Mouse (Mus musculus) frontal cortex, adult 2 months (tissue): ENCODE measurements around the gene Acvr1b. TPM values are rescaled to one million over a fixed set of nuclear protein-coding genes. Genes with fewer than 3 reads are reported as not detected.

ENCODE experiments used
- DNase-seq, 2 experiments: peaks; one replicate each; pipeline ENCODE4 v3.0.0; 2022; ENCODE audit warnings: low spot score in 1 of 2; ENCODE audit errors: extremely low spot score in 1 of 2
- polyA plus RNA-seq: library from polyadenylated mRNA; depleted of rRNA; stranded (reverse); fragments of >200 nt; gene quantifications from 2 replicates; pipeline ENCODE4 v1.2.3, GENCODE M21; 2012; rRNA removed

Acvr1b gene
- polyA plus RNA-seq, result 68.4 and 68.6 TPM in 2 replicates

- DNase-seq, result peak; percentile 64 to 83
Observed at GRCm38 (mm10) chr15:101173421-101174211, at the start of gene Acvr1b. Gene Acvr1b (plus strand): TSS chr15:101174067.

- no peak for DNase-seq
Observed at GRCm38 (mm10) chr15:101125561-101125960, 48.3 kb upstream of the Acvr1b start.

- DNase-seq, result no peak
Observed at GRCm38 (mm10) chr15:101126876-101127544, 46.9 kb upstream of the Acvr1b start.

GRCm38 (mm10) chr15:101128181-101129089 is 45.4 kb upstream of the Acvr1b start, which contains the start of gene Acvrl1:
Gene Acvrl1 (plus strand): TSS chr15:101128522.
- DNase-seq, result no peak

- no peak for DNase-seq
Observed at GRCm38 (mm10) chr15:101129412-101129811, 44.5 kb upstream of the Acvr1b start.

- no peak for DNase-seq
Observed at GRCm38 (mm10) chr15:101131498-101131897, 42.4 kb upstream of the Acvr1b start.

GRCm38 (mm10) chr15:101132041-101132440 is 41.8 kb upstream of the Acvr1b start:
- no peak for DNase-seq

GRCm38 (mm10) chr15:101132761-101133160 is 41.1 kb upstream of the Acvr1b start:
- DNase-seq, result no peak

- no peak for DNase-seq
Observed at GRCm38 (mm10) chr15:101133993-101134704, 39.7 kb upstream of the Acvr1b start.

GRCm38 (mm10) chr15:101135405-101135804 is 38.5 kb upstream of the Acvr1b start:
- DNase-seq, result no peak

GRCm38 (mm10) chr15:101137455-101137854 is 36.4 kb upstream of the Acvr1b start:
- no peak for DNase-seq

- DNase-seq, result no peak
Observed at GRCm38 (mm10) chr15:101138675-101139074, 35.2 kb upstream of the Acvr1b start.

GRCm38 (mm10) chr15:101139885-101140284 is 34.0 kb upstream of the Acvr1b start:
- no peak for DNase-seq

- DNase-seq, result no peak
Observed at GRCm38 (mm10) chr15:101140587-101140986, 33.3 kb upstream of the Acvr1b start.

- no peak for DNase-seq
Observed at GRCm38 (mm10) chr15:101141061-101141541, 32.8 kb upstream of the Acvr1b start.

GRCm38 (mm10) chr15:101142672-101143071 is 31.2 kb upstream of the Acvr1b start:
- DNase-seq, result no peak

GRCm38 (mm10) chr15:101143494-101143893 is 30.4 kb upstream of the Acvr1b start:
- peak in 1 of 2 experiments; percentile 61 for DNase-seq

GRCm38 (mm10) chr15:101144176-101144575 is 29.7 kb upstream of the Acvr1b start:
- no peak for DNase-seq

GRCm38 (mm10) chr15:101144779-101145178 is 29.1 kb upstream of the Acvr1b start:
- no peak for DNase-seq
